Comparison of ENCODE assay signal across 18 mouse cellular contexts in the genomic region with DNA sequence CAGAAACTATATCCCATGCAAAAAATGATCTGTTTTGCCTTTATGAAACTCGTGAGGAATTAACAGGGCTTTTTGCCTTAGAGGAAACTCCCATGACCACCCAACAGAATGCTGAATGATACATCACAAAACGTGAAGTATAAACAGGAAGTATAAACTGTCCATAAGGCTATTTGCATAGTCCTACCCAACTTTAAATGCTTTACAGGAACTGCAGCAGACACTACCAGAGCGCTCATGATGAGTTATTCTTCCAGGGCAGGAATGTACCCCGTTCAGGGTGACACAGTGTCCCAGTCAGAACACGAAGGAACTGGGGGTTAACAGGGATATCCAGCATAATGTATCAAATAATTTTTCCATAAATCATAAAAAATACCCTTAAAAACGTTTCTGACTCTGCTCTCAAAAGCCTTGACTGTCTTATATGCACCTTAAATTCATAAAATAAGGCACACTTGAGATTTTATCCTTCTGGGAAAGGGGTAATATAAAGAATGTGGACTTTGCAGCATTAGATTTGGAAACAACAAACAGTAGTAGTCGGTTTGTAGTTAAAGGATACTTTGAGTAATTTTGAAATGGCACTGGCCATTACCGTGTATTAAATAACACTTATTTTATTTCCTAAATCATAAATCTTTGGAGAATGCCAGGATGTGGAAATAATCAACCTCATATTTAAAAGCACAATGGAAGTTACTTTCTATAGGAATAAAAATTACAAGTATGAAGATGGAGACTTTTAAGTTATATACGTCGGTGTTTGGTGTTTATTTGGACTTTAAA.
DNase-seq lines count a peak whose midpoint lies in the region; ATAC-seq lines count a peak whose summit lies in the region.
"Had no signal": no experiment of that assay in that cellular context is flagged by ENCODE, and none has a peak within 500 bp of the region (broad histone marks: within the 10 kb centered on the region; RNA-seq: fewer than 3 reads in every experiment).

No protein-coding gene starts in this region.

- no peak overlapping the region for H3K4me3 ChIP-seq in heart, embryonic 13.5 days
- no peak overlapping the region for H3K4me3 ChIP-seq in heart, embryonic 12.5 days
- H3K4me3 ChIP-seq in neural tube, embryonic 15.5 days (replicated peaks), result no peak overlapping the region
- H3K4me3 ChIP-seq in limb, embryonic 10.5 days, result no peak overlapping the region
- H3K4me3 ChIP-seq: hindbrain, embryonic 15.5 days; liver, embryonic 15.5 days; midbrain, embryonic 12.5 days; neural tube, embryonic 12.5 days had no signal

- no peaks in the 10 kb centered on the region for H3K27me3 ChIP-seq in heart, embryonic 13.5 days (replicated peaks)
- no peaks in the 10 kb centered on the region for H3K27me3 ChIP-seq in heart, embryonic 12.5 days (replicated peaks)
- no peaks in the 10 kb centered on the region for H3K27me3 ChIP-seq in neural tube, embryonic 15.5 days (replicated peaks)
- no peaks in the 10 kb centered on the region for H3K27me3 ChIP-seq in limb, embryonic 10.5 days (ENCODE audit: low read depth, poor library complexity, severe bottlenecking)
- H3K27me3 ChIP-seq: hindbrain, embryonic 15.5 days; liver, embryonic 15.5 days; midbrain, embryonic 12.5 days; neural tube, embryonic 12.5 days had no signal

- H3K9ac ChIP-seq in heart, embryonic 13.5 days, result no peak overlapping the region
- H3K9ac ChIP-seq in heart, embryonic 12.5 days, result no peak overlapping the region
- no peak overlapping the region for H3K9ac ChIP-seq in neural tube, embryonic 15.5 days (replicated peaks)
- H3K9ac ChIP-seq: forebrain, postnatal 0 days; hindbrain, embryonic 15.5 days; liver, embryonic 15.5 days; midbrain, embryonic 12.5 days; neural tube, embryonic 12.5 days had no signal

- 58% methylated on average over 10 of the region's 10 CpGs for WGBS in heart, embryonic 13.5 days
- 60% methylated on average over 10 of the region's 10 CpGs for WGBS in heart, embryonic 12.5 days
- 75% methylated on average over 10 of the region's 10 CpGs for WGBS in neural tube, embryonic 15.5 days
- 72% methylated on average over 10 of the region's 10 CpGs for WGBS in limb, embryonic 10.5 days

- ATAC-seq in heart, embryonic 13.5 days (ENCODE audit: extremely low read depth, insufficient number of reproducible peaks, low FRiP score, low TSS enrichment), result no peak; the same call in 1 of the 2 replicates
- ATAC-seq in heart, embryonic 12.5 days (ENCODE audit: insufficient number of reproducible peaks, low FRiP score), result no peak
- no peak for ATAC-seq in neural tube, embryonic 15.5 days (ENCODE audit: low FRiP score)
- ATAC-seq: CD4-positive, CD25-positive, alpha-beta regulatory T cell, adult 4 months; forebrain, postnatal 0 days had no signal

- peak overlapping the region; percentile 62 for H3K27ac ChIP-seq in heart, embryonic 13.5 days (replicated peaks)
- no peak overlapping the region for H3K27ac ChIP-seq in heart, embryonic 12.5 days (ENCODE audit: poor library complexity, severe bottlenecking)
- no peak overlapping the region for H3K27ac ChIP-seq in neural tube, embryonic 15.5 days (replicated peaks)
- H3K27ac ChIP-seq in limb, embryonic 10.5 days, result peak overlapping the region; percentile 63
- H3K27ac ChIP-seq: hindbrain, embryonic 15.5 days; liver, embryonic 15.5 days; midbrain, embryonic 12.5 days; neural tube, embryonic 12.5 days had no signal

- no peaks in the 10 kb centered on the region for H3K9me3 ChIP-seq in heart, embryonic 13.5 days
- H3K9me3 ChIP-seq in heart, embryonic 12.5 days (replicated peaks), result no peaks in the 10 kb centered on the region
- H3K9me3 ChIP-seq in neural tube, embryonic 15.5 days (replicated peaks), result no peaks in the 10 kb centered on the region
- H3K9me3 ChIP-seq in limb, embryonic 10.5 days (replicated peaks), result no peaks in the 10 kb centered on the region
- H3K9me3 ChIP-seq: hindbrain, embryonic 15.5 days; liver, embryonic 15.5 days; midbrain, embryonic 12.5 days; neural tube, embryonic 12.5 days had no signal

- peaks cover 3% of the 10 kb centered on the region; the same call in 1 of the 2 replicates for H3K36me3 ChIP-seq in heart, embryonic 13.5 days
- 0 out of 2 replicates have a peak, but pooled peaks cover 5% of the 10 kb centered on the region for H3K36me3 ChIP-seq in heart, embryonic 12.5 days
- no peaks in the 10 kb centered on the region for H3K36me3 ChIP-seq in neural tube, embryonic 15.5 days
- peaks cover 29% of the 10 kb centered on the region for H3K36me3 ChIP-seq in limb, embryonic 10.5 days
- H3K36me3 ChIP-seq: hindbrain, embryonic 15.5 days; liver, embryonic 15.5 days; midbrain, embryonic 12.5 days; neural tube, embryonic 12.5 days had no signal

- peak; percentile 27 for DNase-seq in neural tube, embryonic 10.5 days (ENCODE audit: extremely low spot score, low spot score)
- peak; percentile 53 for DNase-seq in limb, embryonic 10.5 days (ENCODE audit: low spot score)
- no peak for DNase-seq in urinary bladder, postnatal 36 days (ENCODE audit: low spot score in 2 of 2)
- no peak for DNase-seq in layer of hippocampus, postnatal 10 days (ENCODE audit: low spot score in 2 of 2)
- DNase-seq in urinary bladder, adult 2 months (ENCODE audit: low spot score), result no peak
- DNase-seq: adrenal gland, postnatal 10 days; cerebellum, postnatal 25 days; forebrain, postnatal 0 days; heart, adult 18-20 months; thymus, postnatal 36 days had no signal

- peaks cover 20% of the 10 kb centered on the region for H3K4me1 ChIP-seq in heart, embryonic 13.5 days
- peaks cover 6% of the 10 kb centered on the region for H3K4me1 ChIP-seq in heart, embryonic 12.5 days (replicated peaks)
- H3K4me1 ChIP-seq in neural tube, embryonic 15.5 days, result no peaks in the 10 kb centered on the region
- peaks cover 23% of the 10 kb centered on the region for H3K4me1 ChIP-seq in limb, embryonic 10.5 days
- H3K4me1 ChIP-seq: hindbrain, embryonic 15.5 days; liver, embryonic 15.5 days; midbrain, embryonic 12.5 days; neural tube, embryonic 12.5 days had no signal

- H3K4me2 ChIP-seq in heart, embryonic 13.5 days, result no peak overlapping the region
- no peak overlapping the region for H3K4me2 ChIP-seq in heart, embryonic 12.5 days
- no peak overlapping the region for H3K4me2 ChIP-seq in neural tube, embryonic 15.5 days
- H3K4me2 ChIP-seq: hindbrain, embryonic 15.5 days; liver, embryonic 15.5 days; midbrain, embryonic 12.5 days; neural tube, embryonic 12.5 days had no signal

Comparison
In these comparisons a context has a peak if more than half of its experiments do, and no peak if none do; other contexts are left out.
1. H3K27ac ChIP-seq: peak in heart, embryonic 13.5 days (single experiment) and limb, embryonic 10.5 days (single experiment); none in heart, embryonic 12.5 days (single experiment) and neural tube, embryonic 15.5 days (single experiment).
2. DNase-seq: peak in neural tube, embryonic 10.5 days (single experiment) and limb, embryonic 10.5 days (single experiment); none in urinary bladder, postnatal 36 days (0 of 2), layer of hippocampus, postnatal 10 days (0 of 2) and urinary bladder, adult 2 months (single experiment).